Mouse (Mus musculus) forebrain, postnatal 0 days (tissue): Measurements from ENCODE around the gene Six5. TPM values are rescaled to one million over a fixed set of nuclear protein-coding genes. Genes with fewer than 3 reads are reported as not detected.

ENCODE experiments used
- ATAC-seq: fragments of 200-750 bp; cut with Nextera tagmentation; 2 replicates; pipeline ENCODE4 v1.8.0; 2017; ENCODE audit warnings: mild to moderate bottlenecking, moderate library complexity
- DNase-seq: peaks from one replicate; pipeline ENCODE4 v3.0.0-alpha.2; 2015
- H3K27ac ChIP-seq: fragments of 300-500 bp; sonication (generic); 2 replicates; pipeline ENCODE4 v1.5.1; 2014; ENCODE audit warnings: low read depth, mild to moderate bottlenecking, antibody characterized with exemption, low read length, moderate library complexity, mixed read lengths
- H3K27me3 ChIP-seq: fragments of 300-500 bp; sonication (generic); 2 replicates; pipeline ENCODE4 v1.6.1; 2014; ENCODE audit warnings: mild to moderate bottlenecking, low read length, mixed read lengths; ENCODE audit not compliant: insufficient read depth
- H3K36me3 ChIP-seq: fragments of 300-500 bp; sonication (generic); 2 replicates; pipeline ENCODE4 v1.6.1; 2014; ENCODE audit warnings: mild to moderate bottlenecking, moderate library complexity; ENCODE audit not compliant: insufficient read depth
- H3K4me1 ChIP-seq: fragments of 300-500 bp; sonication (generic); 2 replicates; pipeline ENCODE4 v1.6.1; 2014; ENCODE audit warnings: antibody characterized with exemption; ENCODE audit not compliant: insufficient read depth
- H3K4me2 ChIP-seq: fragments of 300-500 bp; sonication (generic); 2 replicates; pipeline ENCODE4 v1.6.1; 2014; ENCODE audit warnings: low read depth, mild to moderate bottlenecking, moderate library complexity
- H3K4me3 ChIP-seq: fragments of 300-500 bp; sonication (generic); 2 replicates; pipeline ENCODE4 v1.5.1; 2014; ENCODE audit warnings: low read depth, low read length, mixed read lengths
- H3K9ac ChIP-seq: fragments of 300-500 bp; sonication (generic); 2 replicates; pipeline ENCODE4 v1.6.1; 2014; ENCODE audit warnings: mild to moderate bottlenecking
- H3K9me3 ChIP-seq: fragments of 300-500 bp; sonication (generic); 2 replicates; pipeline ENCODE4 v1.6.1; 2016; ENCODE audit warnings: low read length
- CTCF ChIP-seq: sonication (generic); IDR thresholded peaks from 2 replicates; pipeline ENCODE4 v1.5.1; 2016; ENCODE audit warnings: antibody characterized with exemption, control low read depth, low read depth
- WGBS: fragments of 180-500 bp; shearing (Covaris S2); extraction: QIAGEN DNeasy Blood & Tissue Kit; methylation state at CpG from one replicate; pipeline ENCODE4 v1.1.7; 2014; 5-methylcytosine and 5-hydroxymethylcytosine counted together
- microRNA-seq, 2 experiments: library from miRNA; unstranded; fragments of <30 nt; microRNA quantifications; one replicate each; pipeline ENCODE4; 2016
- polyA plus RNA-seq: library from polyadenylated mRNA; unstranded; fragments of >200 nt; fragmentation: Nextera tagmentation; extraction: Ambion mirVana; gene quantifications from 2 replicates; pipeline ENCODE4 v1.2.1, GENCODE M21; 2015
- total RNA-seq: library from RNA; depleted of rRNA; stranded (reverse); fragments of >200 nt; gene quantifications from 2 replicates; pipeline ENCODE4 v1.2.3, GENCODE M21; 2014; rRNA removed

Six5 gene
- total and polyA plus RNA-seq, 2 experiments from 2014 or later: 0.97 to 4.1 TPM

GRCm38 (mm10) chr7:19137380-19137779 lies 43.0 kb downstream of the Six5 start:
- Histone ChIP-seq H3K4me2 (no peak overlapping the region), H3K4me3 (no peak overlapping the region), H3K36me3 (peaks cover 60% of the 10 kb centered on the region), H3K27me3 (no peaks in the 10 kb centered on the region), H3K4me1 (no peaks in the 10 kb centered on the region), H3K9me3 (no peaks in the 10 kb centered on the region), H3K9ac (no peak overlapping the region), H3K27ac (no peak overlapping the region)
- 39% methylated on average over 5 of the region's 5 CpGs for WGBS
- TF ChIP-seq CTCF: peak; percentile 64
- ATAC-seq: peak; percentile 45; the same call in 1 of the 2 replicates
- DNase-seq: peak; percentile 62

GRCm38 (mm10) chr7:19146793-19147192 lies 52.4 kb downstream of the Six5 start:
- no peaks in the 10 kb centered on the region for H3K27me3 ChIP-seq
- H3K4me1 ChIP-seq: peaks cover 20% of the 10 kb centered on the region
- H3K27ac ChIP-seq: no peak overlapping the region
- H3K4me2 ChIP-seq: no peak overlapping the region
- no peak for TF ChIP-seq CTCF
- peaks cover 24% of the 10 kb centered on the region for H3K36me3 ChIP-seq
- no peak overlapping the region for H3K9ac ChIP-seq
- WGBS: 92% methylated on average over 10 of the region's 10 CpGs
- no peak overlapping the region for H3K4me3 ChIP-seq
- ATAC-seq (no peak), DNase-seq (no peak)
- H3K9me3 ChIP-seq: no peaks in the 10 kb centered on the region

GRCm38 (mm10) chr7:19147497-19148045 lies 53.2 kb downstream of the Six5 start:
- 64% methylated on average over 6 of the region's 6 CpGs for WGBS
- Histone ChIP-seq H3K36me3 (peaks cover 25% of the 10 kb centered on the region), H3K4me1 (peaks cover 20% of the 10 kb centered on the region), H3K9ac (no peak overlapping the region; the same call in 1 of the 2 replicates), H3K4me2 (peak overlapping the region; percentile 87), H3K27ac (no peak overlapping the region), H3K27me3 (no peaks in the 10 kb centered on the region), H3K4me3 (no peak overlapping the region), H3K9me3 (no peaks in the 10 kb centered on the region)
- ATAC-seq (no peak), DNase-seq (no peak)
- TF ChIP-seq CTCF: no peak

Small RNA genes within 50 kb of the gene (microRNA-seq; reads per million reads assigned to microRNA genes)
- 0.12 to 0.39 reads per million in 2 experiments for gene Mir3100

Other genes with a start within 250 kb of the Six5 start
- 13.8 and 14.9 TPM in 2 replicates for gene Pglyrp1, start 223.3 kb upstream of the Six5 start, total RNA-seq
- 26.9 and 27.0 TPM in 2 replicates for gene Pglyrp1, start 223.3 kb upstream of the Six5 start, polyA plus RNA-seq
- 12.8 and 17.2 TPM in 2 replicates for gene Ccdc61, start 184.2 kb upstream of the Six5 start, total RNA-seq
- gene Ccdc61, start 184.2 kb upstream of the Six5 start, polyA plus RNA-seq: 21.6 and 23.2 TPM in 2 replicates
- gene Nova2, start 168.7 kb upstream of the Six5 start, total RNA-seq: 15.4 and 19.5 TPM in 2 replicates
- 7.2 and 11.4 TPM in 2 replicates for gene Nova2, start 168.7 kb upstream of the Six5 start, polyA plus RNA-seq
- 1.5 and 2.0 TPM in 2 replicates for gene Nanos2, start 107.2 kb upstream of the Six5 start, total RNA-seq
- gene Nanos2, start 107.2 kb upstream of the Six5 start, polyA plus RNA-seq: 0.49 and 0.76 TPM in 2 replicates
- 12.3 and 13.9 TPM in 2 replicates for gene Mypop, start 103.3 kb upstream of the Six5 start, total RNA-seq
- gene Mypop, start 103.3 kb upstream of the Six5 start, polyA plus RNA-seq: 3.8 and 4.3 TPM in 2 replicates
- 101 and 129 TPM in 2 replicates for gene Irf2bp1, start 90.5 kb upstream of the Six5 start, total RNA-seq
- gene Irf2bp1, start 90.5 kb upstream of the Six5 start, polyA plus RNA-seq: 27.0 and 27.2 TPM in 2 replicates
- gene Foxa3, start 71.1 kb upstream of the Six5 start, total RNA-seq: not detected in 2 replicates
- gene Foxa3, start 71.1 kb upstream of the Six5 start, polyA plus RNA-seq: not detected in 2 replicates
- gene Sympk, start 70.2 kb upstream of the Six5 start, total RNA-seq: 70.3 and 73.8 TPM in 2 replicates
- gene Sympk, start 70.2 kb upstream of the Six5 start, polyA plus RNA-seq: 16.6 and 20.0 TPM in 2 replicates
- gene Rsph6a, start 39.9 kb upstream of the Six5 start, total RNA-seq: 0.19 and 0.23 TPM in 2 replicates
- gene Rsph6a, start 39.9 kb upstream of the Six5 start, polyA plus RNA-seq: 0.09 and 0.23 TPM in 2 replicates
- gene Dmwd, start 18.4 kb upstream of the Six5 start, total RNA-seq: 96.5 and 122 TPM in 2 replicates
- gene Dmwd, start 18.4 kb upstream of the Six5 start, polyA plus RNA-seq: 43.6 and 43.8 TPM in 2 replicates
- gene Dmpk, start 10.7 kb upstream of the Six5 start, total RNA-seq: 16.2 and 20.8 TPM in 2 replicates
- gene Dmpk, start 10.7 kb upstream of the Six5 start, polyA plus RNA-seq: 2.2 and 3.0 TPM in 2 replicates
- gene Gm4969, start 23.8 kb downstream of the Six5 start, total RNA-seq: 5.3 and 8.9 TPM in 2 replicates
- gene Gm4969, start 23.8 kb downstream of the Six5 start, polyA plus RNA-seq: 8.3 and 10.6 TPM in 2 replicates
- gene Fbxo46, start 25.3 kb downstream of the Six5 start, total RNA-seq: 19.8 and 22.8 TPM in 2 replicates
- gene Fbxo46, start 25.3 kb downstream of the Six5 start, polyA plus RNA-seq: 8.4 and 11.9 TPM in 2 replicates
- 12.3 and 14.4 TPM in 2 replicates for gene Qpctl, start 54.7 kb downstream of the Six5 start, total RNA-seq
- gene Qpctl, start 54.7 kb downstream of the Six5 start, polyA plus RNA-seq: 19.8 and 23.3 TPM in 2 replicates
- 50.0 and 88.1 TPM in 2 replicates for gene Snrpd2, start 55.1 kb downstream of the Six5 start, total RNA-seq
- gene Snrpd2, start 55.1 kb downstream of the Six5 start, polyA plus RNA-seq: 124 and 172 TPM in 2 replicates
- 16.9 and 20.2 TPM in 2 replicates for gene Gipr, start 71.5 kb downstream of the Six5 start, total RNA-seq
- gene Gipr, start 71.5 kb downstream of the Six5 start, polyA plus RNA-seq: 5.3 and 8.0 TPM in 2 replicates
- 63.6 and 64.8 TPM in 2 replicates for gene Eml2, start 81.8 kb downstream of the Six5 start, total RNA-seq
- gene Eml2, start 81.8 kb downstream of the Six5 start, polyA plus RNA-seq: 7.9 and 9.9 TPM in 2 replicates
- gene Gpr4, start 117.9 kb downstream of the Six5 start, total RNA-seq: 2.2 and 2.5 TPM in 2 replicates
- 5.9 and 6.0 TPM in 2 replicates for gene Gpr4, start 117.9 kb downstream of the Six5 start, polyA plus RNA-seq
- 32.2 and 34.4 TPM in 2 replicates for gene Opa3, start 133.7 kb downstream of the Six5 start, total RNA-seq
- 35.1 and 35.8 TPM in 2 replicates for gene Opa3, start 133.7 kb downstream of the Six5 start, polyA plus RNA-seq
- gene Vasp, start 177.2 kb downstream of the Six5 start, total RNA-seq: 40.6 and 45.9 TPM in 2 replicates
- 30.0 and 30.6 TPM in 2 replicates for gene Vasp, start 177.2 kb downstream of the Six5 start, polyA plus RNA-seq
- gene Ppm1n, start 185.5 kb downstream of the Six5 start, total RNA-seq: 2.3 and 3.2 TPM in 2 replicates
- 0.69 and 1.1 TPM in 2 replicates for gene Ppm1n, start 185.5 kb downstream of the Six5 start, polyA plus RNA-seq
- gene Rtn2, start 188.0 kb downstream of the Six5 start, total RNA-seq: 154 and 163 TPM in 2 replicates
- 126 and 136 TPM in 2 replicates for gene Rtn2, start 188.0 kb downstream of the Six5 start, polyA plus RNA-seq
- gene Fosb, start 215.5 kb downstream of the Six5 start, total RNA-seq: 1.6 and 5.1 TPM in 2 replicates
- gene Fosb, start 215.5 kb downstream of the Six5 start, polyA plus RNA-seq: 0.28 and 0.36 TPM in 2 replicates